Mouse (Mus musculus) midbrain, embryonic 10.5 days (tissue): Measurements from ENCODE around the gene Crybg2. TPM values are rescaled to one million over a fixed set of nuclear protein-coding genes. Genes with fewer than 3 reads are reported as not detected.

Experiments used
- DNase-seq: peaks from one replicate; pipeline ENCODE4 v3.0.0-alpha.2; 2017; ENCODE audit warnings: low spot score
- H3K27ac ChIP-seq: fragments of 300-500 bp; sonication (generic); replicated peaks from 2 replicates; pipeline ENCODE4 v1.5.1; 2016; ENCODE audit warnings: mild to moderate bottlenecking
- H3K27me3 ChIP-seq: fragments of 300-500 bp; sonication (generic); 2 replicates; pipeline ENCODE4 v1.6.1; 2016; ENCODE audit warnings: low read depth, mild to moderate bottlenecking; ENCODE audit not compliant: poor library complexity, severe bottlenecking
- H3K36me3 ChIP-seq: fragments of 300-500 bp; sonication (generic); 2 replicates; pipeline ENCODE4 v1.6.1; 2016; ENCODE audit warnings: mild to moderate bottlenecking, moderate library complexity
- H3K4me1 ChIP-seq: fragments of 300-500 bp; sonication (generic); 2 replicates; pipeline ENCODE4 v1.6.1; 2016
- H3K4me3 ChIP-seq: fragments of 300-500 bp; sonication (generic); 2 replicates; pipeline ENCODE4 v1.5.1; 2016; ENCODE audit warnings: mild to moderate bottlenecking, moderate library complexity
- H3K9me3 ChIP-seq: fragments of 300-500 bp; sonication (generic); replicated peaks from 2 replicates; pipeline ENCODE4 v1.6.1; 2016; ENCODE audit warnings: mild to moderate bottlenecking
- WGBS: fragments of 180-500 bp; shearing (Covaris S2); methylation state at CpG from one replicate; pipeline ENCODE4 v1.1.7; 2016; 5-methylcytosine and 5-hydroxymethylcytosine counted together
- polyA plus RNA-seq: library from polyadenylated mRNA; unstranded; fragments of >200 nt; fragmentation: Nextera tagmentation; extraction: Ambion mirVana; gene quantifications from 2 replicates; pipeline ENCODE4 v1.2.1, GENCODE M21; 2016

Gene Crybg2
- polyA plus RNA-seq, 1 experiment from 2014 or later = 2.0 TPM

GRCm38 (mm10) chr4:134106105-134106504 is 45.5 kb downstream of the Crybg2 start:
- Histone ChIP-seq H3K36me3 (no peaks in the 10 kb centered on the region), H3K27ac (no peak overlapping the region), H3K4me3 (no peak overlapping the region), H3K27me3 (no peaks in the 10 kb centered on the region), H3K9me3 (no peaks in the 10 kb centered on the region), H3K4me1 (peaks cover 35% of the 10 kb centered on the region)
- no peak for DNase-seq
- 79% methylated on average over 7 of the region's 7 CpGs for WGBS

GRCm38 (mm10) chr4:134107730-134108129 is 47.1 kb downstream of the Crybg2 start:
- H3K4me1 ChIP-seq = peaks cover 39% of the 10 kb centered on the region
- no peak overlapping the region for H3K4me3 ChIP-seq
- 90% methylated on average over 7 of the region's 7 CpGs for WGBS
- no peaks in the 10 kb centered on the region for H3K27me3 ChIP-seq
- no peaks in the 10 kb centered on the region for H3K36me3 ChIP-seq
- DNase-seq = no peak
- H3K9me3 ChIP-seq = no peaks in the 10 kb centered on the region
- no peak overlapping the region; the same call in 1 of the 2 replicates for H3K27ac ChIP-seq

- Histone ChIP-seq H3K9me3 (no peaks in the 10 kb centered on the region), H3K36me3 (no peaks in the 10 kb centered on the region), H3K4me1 (peaks cover 39% of the 10 kb centered on the region), H3K27ac (peak overlapping the region; percentile 19; the same call in 1 of the 2 replicates), H3K27me3 (no peaks in the 10 kb centered on the region), H3K4me3 (no peak overlapping the region)
- DNase-seq = no peak
- WGBS = 57% methylated on average over 5 of the region's 5 CpGs
Measured at GRCm38 (mm10) chr4:134108196-134108595, 47.6 kb downstream of the Crybg2 start.

- no peak for DNase-seq
- WGBS = 67% methylated on average over 3 of the region's 3 CpGs
- Histone ChIP-seq H3K36me3 (no peaks in the 10 kb centered on the region), H3K4me1 (peaks cover 52% of the 10 kb centered on the region), H3K4me3 (no peak overlapping the region), H3K9me3 (no peaks in the 10 kb centered on the region), H3K27me3 (no peaks in the 10 kb centered on the region), H3K27ac (peak overlapping the region; percentile 42; the same call in 1 of the 2 replicates)
Measured at GRCm38 (mm10) chr4:134110653-134111052, 50.0 kb downstream of the Crybg2 start.

GRCm38 (mm10) chr4:134112403-134112802 is 51.8 kb downstream of the Crybg2 start:
- 82% methylated on average over 6 of the region's 6 CpGs for WGBS
- Histone ChIP-seq H3K27ac (peak overlapping the region; percentile 81), H3K36me3 (no peaks in the 10 kb centered on the region), H3K4me1 (peaks cover 42% of the 10 kb centered on the region), H3K27me3 (no peaks in the 10 kb centered on the region), H3K4me3 (no peak overlapping the region), H3K9me3 (no peaks in the 10 kb centered on the region)
- DNase-seq = no peak

- Histone ChIP-seq H3K27me3 (no peaks in the 10 kb centered on the region), H3K4me1 (peaks cover 39% of the 10 kb centered on the region), H3K4me3 (no peak overlapping the region), H3K36me3 (no peaks in the 10 kb centered on the region), H3K27ac (peak overlapping the region; percentile 81), H3K9me3 (no peaks in the 10 kb centered on the region)
- 47% methylated on average over 10 of the region's 10 CpGs for WGBS
- peak; percentile 54 for DNase-seq
Measured at GRCm38 (mm10) chr4:134113356-134113994, 52.9 kb downstream of the Crybg2 start.

- peaks cover 41% of the 10 kb centered on the region for H3K4me1 ChIP-seq
- no peak overlapping the region for H3K4me3 ChIP-seq
- 88% methylated on average over 4 of the region's 4 CpGs for WGBS
- H3K27me3 ChIP-seq = no peaks in the 10 kb centered on the region
- peak overlapping the region; percentile 81 for H3K27ac ChIP-seq
- no peaks in the 10 kb centered on the region for H3K36me3 ChIP-seq
- no peak for DNase-seq
- no peaks in the 10 kb centered on the region for H3K9me3 ChIP-seq
Measured at GRCm38 (mm10) chr4:134114038-134114437, 53.4 kb downstream of the Crybg2 start.

GRCm38 (mm10) chr4:134115215-134116144 is 54.9 kb downstream of the Crybg2 start:
- H3K9me3 ChIP-seq = no peaks in the 10 kb centered on the region
- no peaks in the 10 kb centered on the region for H3K36me3 ChIP-seq
- H3K27me3 ChIP-seq = no peaks in the 10 kb centered on the region
- peaks cover 44% of the 10 kb centered on the region for H3K4me1 ChIP-seq
- no peak overlapping the region for H3K27ac ChIP-seq
- no peak for DNase-seq
- 90% methylated on average over 16 of the region's 16 CpGs for WGBS
- H3K4me3 ChIP-seq = no peak overlapping the region

GRCm38 (mm10) chr4:134116501-134116900 is 55.9 kb downstream of the Crybg2 start:
- Histone ChIP-seq H3K36me3 (no peaks in the 10 kb centered on the region), H3K4me3 (no peak overlapping the region), H3K27me3 (no peaks in the 10 kb centered on the region), H3K27ac (no peak overlapping the region), H3K4me1 (peaks cover 45% of the 10 kb centered on the region), H3K9me3 (no peaks in the 10 kb centered on the region)
- DNase-seq = no peak
- 90% methylated on average over 2 of the region's 2 CpGs for WGBS

- DNase-seq = no peak
- H3K9me3 ChIP-seq = no peaks in the 10 kb centered on the region
- H3K27me3 ChIP-seq = no peaks in the 10 kb centered on the region
- no peak overlapping the region for H3K27ac ChIP-seq
- peaks cover 46% of the 10 kb centered on the region for H3K4me1 ChIP-seq
- 82% methylated on average over 8 of the region's 8 CpGs for WGBS
- no peaks in the 10 kb centered on the region for H3K36me3 ChIP-seq
- no peak overlapping the region for H3K4me3 ChIP-seq
Measured at GRCm38 (mm10) chr4:134117012-134117411, 56.4 kb downstream of the Crybg2 start.

- Histone ChIP-seq H3K4me3 (no peak overlapping the region), H3K9me3 (no peaks in the 10 kb centered on the region), H3K27ac (peak overlapping the region; percentile 50), H3K36me3 (no peaks in the 10 kb centered on the region), H3K4me1 (peaks cover 34% of the 10 kb centered on the region), H3K27me3 (no peaks in the 10 kb centered on the region)
- WGBS = 77% methylated on average over 14 of the region's 14 CpGs
- DNase-seq = no peak
Measured at GRCm38 (mm10) chr4:134118126-134118800, 57.6 kb downstream of the Crybg2 start.

- WGBS = 80% methylated on average over 5 of the region's 5 CpGs
- Histone ChIP-seq H3K4me1 (peaks cover 31% of the 10 kb centered on the region), H3K27ac (peak overlapping the region; percentile 50)
Measured at GRCm38 (mm10) chr4:134119042-134119441, 58.4 kb downstream of the Crybg2 start.

More at GRCm38 (mm10) chr4:134119042-134119441, 58.4 kb downstream of the Crybg2 start:
- no peaks in the 10 kb centered on the region for H3K27me3 ChIP-seq
- H3K4me3 ChIP-seq = no peak overlapping the region
- no peak for DNase-seq
- H3K9me3 ChIP-seq = no peaks in the 10 kb centered on the region
- no peaks in the 10 kb centered on the region for H3K36me3 ChIP-seq
